Mouse (Mus musculus) urinary bladder, postnatal 0 days (tissue): ENCODE results near the gene B3galt1. TPM values are rescaled to one million over a fixed set of nuclear protein-coding genes. Genes with fewer than 3 reads are reported as not detected.
A peak's percentile ranks its signal among the peaks of the same experiment; 100 is the strongest.

Source experiments
- microRNA-seq: library from miRNA; unstranded; fragments of <30 nt; microRNA quantifications from one replicate; pipeline ENCODE4, GENCODE M21; 2016
- polyA plus RNA-seq: library from polyadenylated mRNA; unstranded; fragments of >200 nt; fragmentation: Nextera tagmentation; extraction: Ambion mirVana; gene quantifications from 2 replicates; pipeline ENCODE4 v1.2.1, GENCODE M21; 2015

B3galt1 gene
- polyA plus RNA-seq = 5.0 and 5.8 TPM in 2 replicates

GRCm38 (mm10) chr2:67565480-67566331 lies at the start of gene B3galt1:
B3galt1 (plus strand) TSS chr2:67565871.

Small RNA genes lying within 50 kb of the gene (microRNA-seq; reads per million reads assigned to microRNA genes)
- gene Mir6335 = not detected
- 4.0 reads per million, percentile 6 among the genes with 10 or more reads in this experiment for gene Mir7224

Other genes starting within 250 kb of the B3galt1 start
- gene Gm21830, start 152.1 kb upstream of the B3galt1 start, polyA plus RNA-seq = not detected in 2 replicates
- gene Gm26727, start 132.7 kb upstream of the B3galt1 start, polyA plus RNA-seq = not detected in 2 replicates
- not detected in 2 replicates for gene Xirp2, start 119.9 kb upstream of the B3galt1 start, polyA plus RNA-seq